Mouse (Mus musculus): ENCODE measurements around the gene Ddx3x.
"Not testable (repeated sequence)": the region's sequence is repeated elsewhere in the genome, so short reads cannot be mapped to it uniquely, and the experiment has no call there.

Ddx3x gene

GRCm38 (mm10) chrX:13281329-13282088 is 739 bp downstream of the Ddx3x start:
- peak; percentile 55 for DNase-seq (ENCODE audit: low spot score)

- no peak for DNase-seq (ENCODE audit: low spot score)
These were observed 1.5 kb downstream of the Ddx3x start for GRCm38 (mm10) chrX:13282089-13282850.

GRCm38 (mm10) chrX:13285772-13286171 is 5.0 kb downstream of the Ddx3x start:
- no peak for DNase-seq (ENCODE audit: low spot score)

- no peak for DNase-seq (ENCODE audit: low spot score)
These were observed 13.9 kb downstream of the Ddx3x start for GRCm38 (mm10) chrX:13294505-13295228.

- no peak for DNase-seq (ENCODE audit: low spot score)
These were observed 14.4 kb downstream of the Ddx3x start for GRCm38 (mm10) chrX:13295229-13295571.

- not testable (repeated sequence) for DNase-seq (ENCODE audit: low spot score)
These were observed 15.5 kb downstream of the Ddx3x start for GRCm38 (mm10) chrX:13296241-13296640.

- DNase-seq (ENCODE audit: low spot score), result no peak
These were observed 25.4 kb downstream of the Ddx3x start for GRCm38 (mm10) chrX:13306190-13306589.

- no peak for DNase-seq (ENCODE audit: low spot score)
These were observed 30.6 kb downstream of the Ddx3x start for GRCm38 (mm10) chrX:13311396-13311795.

- no peak for DNase-seq (ENCODE audit: low spot score)
These were observed 48.8 kb downstream of the Ddx3x start for GRCm38 (mm10) chrX:13329611-13330010.

All from urinary bladder, postnatal 14 days (tissue).